Mouse (Mus musculus) retina, adult 2 months (tissue): ENCODE data around the gene Armc8.
"Not testable (repeated sequence)": the region's sequence is repeated elsewhere in the genome, so short reads cannot be mapped to it uniquely, and the experiment has no call there.

Source experiments
- DNase-seq: peaks from one replicate; pipeline ENCODE4 v3.0.0-alpha.2; 2012; ENCODE audit warnings: low read depth, low spot score

The Armc8 gene

DNA sequence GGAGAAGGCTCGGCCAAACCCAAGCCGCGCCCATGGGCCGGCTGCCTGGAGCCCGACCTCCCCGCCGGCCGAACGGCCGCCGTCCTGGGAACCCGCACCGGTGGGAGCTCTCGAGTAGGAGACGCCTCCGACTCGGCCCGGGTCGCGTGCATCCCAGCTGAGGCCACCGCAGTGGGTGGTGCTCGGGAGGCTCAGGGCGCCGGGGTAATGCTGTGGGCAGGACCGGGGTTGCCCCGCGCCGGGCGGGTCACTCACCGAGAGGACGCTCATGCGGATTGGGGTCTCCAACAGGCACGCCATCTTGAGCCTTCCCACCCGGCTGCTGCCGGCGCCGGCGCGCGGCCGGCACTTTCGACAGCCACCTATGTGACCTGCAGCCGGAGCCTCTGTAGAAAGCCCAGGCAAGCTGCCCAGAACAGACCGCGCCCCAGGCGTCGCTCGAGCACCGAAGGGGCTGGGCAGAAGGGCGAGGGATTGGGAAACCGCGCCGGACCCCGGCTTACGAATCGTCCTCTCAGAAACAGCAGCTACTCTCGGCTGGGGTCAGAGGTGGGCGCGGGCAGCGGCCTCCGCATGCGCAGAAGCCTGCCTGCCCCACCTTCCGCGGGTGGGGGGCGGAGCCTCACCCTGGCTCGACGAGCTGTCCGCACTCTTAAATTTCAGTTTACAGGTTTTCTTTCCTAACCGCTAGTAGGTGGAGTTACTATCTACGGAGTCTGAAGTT lies at the start of gene Armc8:
Gene Armc8, minus strand, starts transcription at position 553 of the 724 bp plus-strand sequence.
- peak; percentile 76 for DNase-seq

DNA sequence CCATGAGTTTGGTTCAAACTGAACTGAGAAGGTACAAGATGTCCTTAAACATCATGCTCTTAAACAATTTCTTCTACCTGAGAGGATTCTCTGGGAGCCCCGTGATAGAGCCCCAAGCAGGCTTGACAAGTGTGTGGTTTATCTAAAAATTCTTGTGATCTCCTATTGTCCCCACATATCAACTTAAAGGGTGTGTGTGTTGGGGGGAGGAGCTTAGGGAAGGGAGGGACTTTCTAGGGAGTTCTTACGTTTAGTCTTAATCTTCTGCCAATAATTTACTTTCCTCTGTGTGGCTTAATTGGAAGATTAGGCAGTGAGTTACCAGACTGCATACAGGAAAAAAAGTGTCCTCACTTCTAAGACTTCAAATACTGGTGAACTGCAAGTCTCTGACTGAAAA lies 43.5 kb upstream of the Armc8 start, which contains the start of gene A4gnt:
Gene A4gnt, plus strand, starts transcription at position 301 of the 400 bp plus-strand sequence.
- DNase-seq: no peak

DNA sequence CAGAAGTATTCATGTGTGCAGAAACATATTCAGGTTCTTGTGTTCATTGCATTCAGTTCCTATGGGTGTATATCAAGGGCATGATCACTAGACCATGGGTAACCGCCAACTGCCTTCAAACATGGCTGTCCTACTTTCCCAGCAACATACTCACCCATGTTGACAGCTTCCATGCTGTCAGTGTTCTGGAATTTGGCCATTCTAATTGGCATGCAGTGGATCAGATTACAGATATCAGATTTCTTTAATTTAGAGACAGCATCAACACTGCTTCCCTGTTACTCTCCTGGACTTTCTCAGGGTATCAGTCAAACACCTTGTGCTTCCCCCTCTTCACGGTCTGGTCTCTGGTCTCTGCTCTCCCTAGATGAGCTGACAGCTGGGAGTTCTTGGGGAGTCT lies 34.9 kb upstream of the Armc8 start:
- no peak for DNase-seq

DNA sequence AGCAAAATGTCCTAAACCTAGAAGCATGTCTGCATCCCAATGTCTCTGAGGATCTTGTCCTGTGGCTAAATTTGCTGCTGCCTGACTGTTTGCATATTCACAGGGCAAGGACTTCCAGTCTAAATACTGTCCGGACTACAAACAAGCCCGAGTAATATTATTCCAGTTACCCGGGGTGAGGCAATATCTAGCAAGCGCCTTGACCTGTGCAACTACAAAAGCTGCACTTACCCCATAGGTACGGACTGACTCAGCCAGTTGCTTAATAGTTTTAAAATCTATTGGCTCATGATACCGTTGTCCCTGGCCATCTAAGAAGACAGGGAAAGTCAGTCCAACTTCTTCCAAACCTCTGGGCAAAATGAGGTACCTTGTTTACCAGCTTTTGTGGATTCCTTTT lies 30.4 kb upstream of the Armc8 start:
- not testable (repeated sequence) for DNase-seq

DNA sequence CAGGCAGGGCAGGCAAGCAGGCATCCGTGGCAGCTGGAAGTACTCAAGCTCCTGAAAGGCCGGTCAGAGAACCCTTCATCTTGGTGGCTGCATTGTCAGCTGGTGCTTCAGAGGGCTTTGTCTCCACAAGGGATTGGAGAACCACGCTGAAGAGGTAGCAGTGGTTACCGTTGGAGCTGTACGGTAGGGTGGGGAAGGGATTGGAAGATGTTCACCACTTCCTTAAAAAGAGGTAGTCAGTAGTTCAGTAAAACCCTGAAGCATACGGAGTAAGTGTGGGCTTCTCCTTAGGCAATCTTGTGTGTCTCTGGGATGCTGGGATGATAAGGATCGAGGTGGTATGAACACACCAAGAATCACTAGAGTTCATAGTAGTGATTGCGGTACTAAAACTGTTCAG lies 22.4 kb upstream of the Armc8 start:
- DNase-seq: no peak

DNA sequence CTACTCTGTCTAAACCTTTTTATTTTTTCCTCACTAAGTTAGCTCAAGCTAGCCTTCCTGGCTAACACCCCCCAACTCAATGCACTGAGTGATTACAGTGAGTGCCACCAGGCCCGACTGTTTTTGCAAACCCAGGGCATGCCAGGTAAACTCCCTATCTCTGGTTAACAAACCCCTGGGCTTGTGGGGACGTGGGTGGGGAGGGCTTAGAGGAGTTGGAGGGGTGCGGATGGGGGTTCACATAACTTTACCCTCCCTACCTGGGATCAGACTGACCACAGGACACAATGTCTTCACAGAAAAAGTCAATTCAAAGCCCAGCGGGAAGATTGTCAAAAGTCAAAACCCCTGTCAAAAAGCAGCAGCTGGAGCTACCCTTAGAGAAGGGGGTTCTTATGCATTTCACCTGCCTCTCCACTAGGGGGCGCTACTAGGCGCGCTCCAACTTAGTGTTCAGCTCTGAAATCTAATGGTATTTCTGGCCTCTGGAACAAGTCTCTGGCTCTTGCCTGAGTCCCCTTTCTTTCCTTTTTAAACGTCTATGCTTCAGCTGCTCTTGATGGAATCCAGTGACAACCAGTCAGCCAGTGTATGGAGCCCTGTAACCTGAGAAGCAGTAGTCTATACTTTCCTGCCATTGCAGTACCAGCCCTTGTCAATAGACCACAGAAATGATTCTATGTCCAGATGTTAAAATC lies 19.0 kb upstream of the Armc8 start:
- DNase-seq: no peak

DNA sequence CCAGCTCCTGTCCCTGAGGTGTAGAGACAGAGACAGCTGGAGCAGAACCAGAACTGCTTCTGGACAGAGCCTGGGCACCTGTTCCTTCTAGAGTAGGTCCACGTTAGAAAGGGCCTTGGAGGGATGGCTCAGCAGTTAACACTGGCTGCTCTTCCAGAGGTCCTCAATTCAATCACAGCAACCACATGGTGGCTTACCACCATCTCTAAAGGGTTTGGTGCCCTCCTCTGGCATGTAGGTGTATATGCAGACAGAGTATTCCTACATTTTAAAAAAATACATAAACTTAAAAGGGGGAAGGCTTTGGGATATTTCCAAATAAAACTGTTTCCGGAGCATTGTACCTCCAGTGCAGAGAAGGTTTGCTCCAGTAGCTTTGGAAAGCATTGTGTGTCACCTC lies 12.0 kb upstream of the Armc8 start:
- DNase-seq: no peak

DNA sequence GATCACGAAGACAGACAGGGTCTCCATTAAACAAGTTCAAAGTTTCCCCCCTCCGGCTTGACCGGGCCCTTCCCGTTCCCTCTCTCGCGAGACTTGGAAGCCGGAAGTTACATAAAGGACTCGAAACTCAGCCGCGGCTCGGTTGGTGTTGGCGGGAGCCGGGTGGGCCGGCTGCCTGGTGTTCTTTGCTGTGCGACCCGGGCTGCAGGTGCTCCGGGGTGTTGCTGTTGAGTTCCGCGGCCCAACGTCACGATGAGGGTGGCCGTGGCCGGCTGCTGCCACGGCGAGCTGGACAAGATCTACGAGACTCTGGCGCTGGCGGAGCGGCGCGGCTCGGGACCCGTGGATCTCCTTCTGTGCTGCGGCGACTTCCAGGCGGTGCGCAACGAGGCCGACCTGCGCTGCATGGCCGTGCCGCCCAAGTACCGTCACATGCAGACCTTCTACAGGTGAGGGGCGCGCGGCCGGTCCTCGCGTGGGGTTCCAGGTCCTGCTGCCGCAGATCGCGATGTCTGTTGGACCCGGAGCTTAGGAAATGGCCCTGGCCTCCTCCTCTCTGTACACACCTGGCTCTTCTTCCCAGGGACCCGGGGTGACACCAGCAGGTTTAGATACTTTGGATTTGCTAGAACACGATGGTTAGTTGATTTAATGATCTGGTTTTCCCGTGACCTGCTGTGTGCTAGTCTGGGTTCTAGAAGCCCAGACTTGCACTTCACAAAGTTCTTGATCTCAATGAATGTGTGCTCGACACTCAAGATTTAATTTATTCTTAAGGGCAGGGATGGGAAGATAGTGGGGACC lies 7.2 kb upstream of the Armc8 start, which contains the start of gene Dbr1:
Gene Dbr1, plus strand, starts transcription at position 123 of the 804 bp plus-strand sequence.
- peak; percentile 83 for DNase-seq

DNA sequence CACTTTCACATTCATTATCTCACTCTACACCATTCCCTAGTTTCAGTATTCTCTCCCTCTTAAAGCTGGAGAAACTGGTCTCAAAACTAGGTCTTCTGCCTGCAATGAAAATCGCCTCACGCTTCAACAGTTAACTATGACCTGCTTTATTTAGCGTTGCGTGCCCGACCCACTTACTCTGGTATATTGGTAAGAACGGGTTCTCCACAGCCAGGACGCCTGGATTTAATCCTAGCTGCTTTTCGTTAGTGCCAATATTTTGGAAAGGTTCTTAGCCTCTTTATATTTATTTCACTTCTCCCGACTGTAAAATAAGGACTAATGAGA lies 335 bp upstream of the Armc8 start:
- DNase-seq: no peak

DNA sequence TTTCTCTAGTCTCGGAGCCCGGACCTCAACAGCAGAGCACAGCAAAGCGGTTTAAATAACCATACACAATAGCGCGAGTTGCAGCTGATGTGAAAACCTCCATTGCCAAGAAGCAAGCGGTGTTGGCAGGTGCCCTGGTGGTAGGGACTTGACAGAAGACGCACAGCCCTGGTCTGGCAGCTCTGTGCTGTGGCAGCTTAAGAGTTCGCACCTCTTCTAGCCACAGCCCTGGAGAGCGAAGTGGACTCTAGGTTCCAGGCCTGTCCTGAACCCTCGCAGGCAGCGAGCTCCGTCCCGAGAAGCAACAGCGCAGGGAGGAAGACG lies 714 bp downstream of the Armc8 start:
- DNase-seq: no peak

DNA sequence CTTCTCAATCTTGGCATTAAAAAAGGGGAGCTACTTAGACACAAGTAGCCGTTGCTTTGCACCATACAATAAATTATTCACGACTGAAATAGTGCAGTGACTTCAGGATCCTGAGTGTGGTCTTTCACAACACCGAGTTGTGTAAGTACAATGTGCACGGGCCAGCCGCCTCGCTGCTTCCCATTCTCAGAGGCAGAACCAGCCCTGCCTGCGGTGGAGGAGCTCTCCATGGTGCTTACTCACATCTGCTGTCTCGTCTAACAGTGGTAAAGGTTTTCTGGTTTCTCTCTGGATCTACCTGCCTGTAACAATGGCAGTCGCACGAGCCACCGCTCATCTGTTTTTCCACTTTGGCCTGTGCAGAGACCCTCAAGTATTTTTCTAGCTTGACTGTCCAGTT lies 5.0 kb downstream of the Armc8 start:
- no peak for DNase-seq

DNA sequence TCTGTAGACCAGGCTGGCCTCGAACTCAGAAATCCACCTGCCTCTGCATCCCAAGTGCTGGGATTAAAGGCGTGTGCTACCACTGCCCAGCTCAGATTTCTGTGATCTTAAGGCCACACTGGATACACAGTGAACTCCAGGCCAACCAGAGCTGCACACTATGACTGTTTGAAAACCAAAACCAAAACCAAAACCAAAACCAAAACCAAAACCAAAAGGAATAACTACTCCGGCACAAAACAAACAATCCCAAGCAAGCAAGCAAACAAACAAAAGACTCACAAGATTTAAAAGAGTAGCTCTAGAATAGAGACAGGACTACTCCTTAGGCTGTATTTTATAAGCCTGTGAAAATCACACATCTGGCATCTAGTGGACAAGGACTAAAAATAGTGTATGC lies 8.3 kb downstream of the Armc8 start:
- no peak for DNase-seq

DNA sequence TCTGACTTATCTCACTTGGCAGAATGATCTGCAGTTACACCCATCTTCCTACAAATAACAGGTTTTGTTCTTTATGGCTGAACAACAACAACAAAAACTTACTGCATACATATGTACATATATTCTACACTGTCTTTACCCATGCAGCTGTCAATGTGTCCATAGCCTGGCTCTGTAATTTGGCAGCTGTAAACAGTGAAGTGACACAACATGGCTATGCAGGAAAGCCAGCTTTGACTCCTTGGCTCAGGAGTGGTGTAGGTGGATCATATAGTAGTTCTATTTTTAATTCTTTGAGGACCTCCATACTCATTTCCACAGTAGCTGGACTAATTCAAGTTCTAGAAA lies 9.2 kb downstream of the Armc8 start:
- no peak for DNase-seq

DNA sequence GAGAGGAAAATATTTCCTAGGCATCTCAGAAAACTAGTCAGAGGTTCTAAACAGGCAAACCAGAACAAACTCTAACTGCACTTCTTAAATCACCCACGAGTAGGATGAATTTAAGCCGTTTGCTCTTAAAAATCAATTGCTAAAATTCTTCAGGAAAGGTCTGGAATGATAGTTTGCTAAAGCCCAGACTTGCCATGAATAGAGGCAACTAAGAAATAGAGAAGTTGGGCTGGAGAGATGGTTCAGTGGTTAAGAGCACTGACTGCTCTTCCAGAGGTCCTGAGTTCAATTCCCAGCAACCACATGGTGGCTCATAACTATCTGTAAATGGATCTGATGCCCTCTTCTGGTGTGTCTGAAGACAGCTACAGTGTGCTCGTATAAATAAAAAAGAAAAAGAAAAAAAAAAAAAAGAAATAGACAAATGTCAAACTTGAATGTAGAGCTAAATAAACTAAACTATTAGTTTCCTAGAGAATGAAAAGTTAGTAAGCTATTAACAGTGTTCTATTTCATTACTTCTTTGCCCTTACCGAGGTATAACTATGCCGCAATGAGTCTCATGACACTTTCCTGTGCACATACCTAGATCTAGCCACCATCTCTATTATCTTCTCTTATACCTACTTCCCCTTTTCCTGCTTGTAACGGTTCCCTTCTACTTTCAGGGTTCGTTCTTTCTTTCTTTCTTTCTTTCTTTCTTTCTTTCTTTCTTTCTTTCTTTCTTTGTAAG lies 9.7 kb downstream of the Armc8 start:
- no peak for DNase-seq

DNA sequence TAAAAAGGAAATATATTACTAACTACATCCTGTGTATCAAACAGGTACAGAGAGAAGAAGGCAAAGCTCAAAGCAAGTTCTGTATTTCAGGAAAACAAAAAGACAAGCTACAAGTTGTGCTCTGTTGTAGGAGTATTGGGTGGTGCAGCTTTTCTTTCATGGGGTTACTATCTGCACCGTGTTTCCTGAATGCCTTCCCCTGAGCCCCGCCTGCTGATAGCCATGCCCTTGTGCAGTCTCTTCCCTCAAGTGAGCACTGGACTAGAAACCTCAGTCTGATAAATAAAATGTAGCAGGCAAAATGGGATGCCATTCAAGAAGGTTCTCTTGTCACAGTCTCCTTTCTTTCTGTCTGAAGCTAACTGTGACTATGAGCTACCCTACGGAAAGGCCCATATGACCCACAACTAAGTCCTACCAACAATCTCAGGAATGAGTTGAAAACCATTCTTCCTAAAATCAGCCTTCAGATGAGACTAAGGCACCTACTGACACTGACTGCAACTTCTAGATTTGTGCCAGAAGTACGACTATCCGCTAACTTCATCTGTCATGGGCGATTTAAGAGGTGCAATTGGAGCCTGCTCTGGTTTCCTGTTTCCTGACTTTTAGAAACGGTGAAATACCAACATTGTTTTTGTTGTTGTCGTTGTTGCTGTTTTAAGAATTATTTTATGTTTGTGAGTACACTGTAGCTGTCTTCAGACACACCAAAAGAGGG lies 11.0 kb downstream of the Armc8 start:
- no peak for DNase-seq

DNA sequence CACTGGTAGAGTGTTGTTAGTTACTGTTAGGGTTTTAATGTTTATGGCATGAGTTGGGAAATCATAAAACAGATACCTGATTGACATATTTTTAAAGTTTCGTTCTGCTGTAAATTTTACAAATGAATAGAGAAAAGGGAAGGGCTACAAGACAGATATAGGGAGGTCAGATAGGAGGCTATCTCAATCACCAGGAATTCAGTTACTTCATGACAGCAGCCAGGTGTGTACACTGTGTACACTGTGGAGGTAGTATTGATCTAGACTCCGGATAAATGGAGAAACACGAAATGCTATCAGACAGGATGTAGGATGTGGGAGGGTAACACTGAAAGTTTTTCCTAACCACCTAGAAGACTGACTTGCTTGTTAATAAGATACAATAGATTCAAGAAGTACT lies 13.4 kb downstream of the Armc8 start:
- DNase-seq: no peak

DNA sequence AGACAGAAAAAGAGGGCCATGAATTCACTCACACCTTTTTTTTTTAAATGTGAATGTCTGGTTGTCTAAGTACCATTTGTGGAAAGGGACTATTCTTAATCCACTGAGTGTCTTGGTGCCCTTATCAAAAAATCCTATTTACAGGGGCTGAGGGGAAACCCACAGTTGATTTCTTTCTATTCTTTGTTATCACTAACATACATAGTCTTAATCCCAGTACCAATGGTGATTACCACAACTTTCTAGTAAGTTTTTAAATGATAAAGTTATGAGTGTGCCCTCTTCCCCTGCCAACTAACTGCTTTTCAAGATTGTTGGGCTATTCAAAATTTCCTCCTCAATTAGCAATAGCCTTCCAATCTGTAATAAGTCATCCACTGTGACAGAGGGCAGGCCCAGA lies 14.6 kb downstream of the Armc8 start:
- DNase-seq: no peak

DNA sequence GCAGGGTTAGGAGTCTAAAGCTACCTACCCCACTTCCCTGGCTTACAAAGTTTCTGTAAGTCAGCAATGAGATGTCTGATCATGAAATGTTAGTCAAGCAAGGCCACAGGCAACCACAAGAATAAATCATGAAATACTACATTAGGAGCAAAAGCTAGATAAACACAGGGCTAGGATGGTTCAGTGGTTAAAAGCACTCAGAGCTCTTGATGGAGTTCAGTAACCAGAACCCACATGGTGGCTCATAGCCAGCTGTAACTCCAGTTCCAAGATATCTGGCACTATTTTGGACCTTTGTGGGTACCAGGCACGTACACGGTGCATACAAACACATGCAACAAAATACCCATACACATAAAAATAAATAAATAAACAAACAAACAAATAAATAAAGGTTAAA lies 15.7 kb downstream of the Armc8 start:
- no peak for DNase-seq

DNA sequence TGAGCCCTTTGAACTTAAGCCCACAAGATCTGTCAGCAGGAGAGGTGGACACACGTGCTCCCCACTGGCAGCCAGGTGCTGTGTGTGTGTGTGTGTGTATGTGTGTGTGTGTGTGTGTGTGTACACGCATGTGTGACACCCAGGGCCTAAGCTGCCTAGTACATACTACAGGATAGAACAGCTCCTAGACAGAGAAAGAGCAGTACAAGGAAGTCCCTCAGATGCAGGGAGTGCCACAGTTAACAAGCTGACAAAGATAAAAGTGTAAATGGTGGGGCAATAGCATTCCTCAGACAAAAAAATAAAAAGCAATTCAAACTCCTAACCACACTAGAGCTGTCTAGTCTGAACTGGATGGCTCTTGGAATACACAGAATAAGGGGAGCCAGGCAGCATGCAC lies 16.6 kb downstream of the Armc8 start:
- DNase-seq: no peak

DNA sequence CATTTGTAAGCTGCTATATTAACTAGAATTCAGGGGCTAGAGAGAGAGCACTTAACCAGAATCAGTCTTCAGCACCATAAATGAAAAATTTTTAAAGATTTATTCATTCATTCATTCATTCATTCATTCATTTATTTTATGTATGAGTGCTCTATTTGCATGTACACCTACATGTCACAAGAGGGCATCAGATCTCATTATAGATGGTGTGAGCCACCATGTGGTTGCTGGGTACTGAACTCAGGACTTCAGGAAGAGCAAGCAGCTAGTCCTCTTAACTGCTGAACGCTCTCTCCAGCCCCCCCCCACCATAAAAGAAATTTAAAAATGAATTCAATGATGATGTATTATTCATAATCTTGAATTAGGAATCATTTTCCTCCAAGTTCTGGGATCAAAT lies 22.4 kb downstream of the Armc8 start:
- no peak for DNase-seq

DNA sequence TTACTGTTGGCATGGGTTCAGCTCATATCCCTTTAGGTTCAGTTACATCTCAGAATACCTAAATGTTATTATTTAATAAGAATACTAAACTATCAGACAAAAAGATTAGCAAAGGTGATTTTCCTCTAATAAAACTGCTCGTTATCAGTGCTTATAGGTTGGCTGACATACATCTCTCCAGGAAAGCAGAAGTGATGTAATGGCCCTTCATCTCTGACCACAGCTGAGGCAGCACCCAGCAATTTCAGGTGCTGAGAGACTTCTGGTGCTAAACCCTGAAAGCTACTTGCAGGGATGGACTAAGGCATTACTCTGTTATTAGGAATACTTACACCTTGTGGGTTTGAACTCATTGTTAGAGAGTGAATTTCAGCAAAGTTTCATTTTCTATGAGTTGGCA lies 36.8 kb downstream of the Armc8 start:
- no peak for DNase-seq

DNA sequence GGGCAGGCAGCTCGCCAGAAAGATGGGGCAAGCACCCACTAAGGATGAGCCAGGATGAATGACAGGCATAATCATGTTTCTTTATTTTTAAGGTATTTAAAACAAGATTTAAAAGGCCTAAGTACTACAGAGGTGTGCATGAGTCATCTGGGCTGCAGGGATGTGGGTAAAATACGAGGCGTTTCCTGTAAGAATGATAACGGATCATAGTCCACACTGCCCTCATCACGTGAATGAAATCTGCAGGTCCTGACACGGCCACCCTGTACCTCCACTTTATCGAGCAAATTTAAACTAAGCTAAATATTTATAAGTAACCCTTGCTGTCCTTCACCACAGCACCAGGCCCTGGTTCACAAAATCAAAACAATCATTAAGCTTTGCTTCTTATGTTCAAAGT lies 62.8 kb downstream of the Armc8 start:
- DNase-seq: no peak
